Mouse (Mus musculus): ENCODE measurements around the gene Gpr15. TPM values are rescaled to one million over a fixed set of nuclear protein-coding genes. Genes with fewer than 3 reads are reported as not detected.

The Gpr15 gene
- total RNA-seq, 2 experiments from 2014 or later, result not detected

- intact Hi-C loops (cut with DNase I), result no loop called here
- DNase-seq, result no peak
These were observed 45.0 kb downstream of the Gpr15 start for GRCm38 (mm10) chr16:58673811-58674410.

- no peak for DNase-seq
- intact Hi-C loops (cut with DNase I), result no loop called here
These were observed 46.5 kb downstream of the Gpr15 start for GRCm38 (mm10) chr16:58672396-58672795.

- intact Hi-C loops (cut with DNase I), result no loop called here
- DNase-seq, result no peak
These were observed 47.5 kb downstream of the Gpr15 start for GRCm38 (mm10) chr16:58671212-58671985.

- DNase-seq, result no peak
- intact Hi-C loops (cut with DNase I), result no loop called here
These were observed 48.2 kb downstream of the Gpr15 start for GRCm38 (mm10) chr16:58670643-58671042.

GRCm38 (mm10) chr16:58669917-58670630, 48.8 kb downstream of the Gpr15 start, which contains the start of gene Cpox:
Gene Cpox, plus strand, starts transcription at chr16:58670292.
- peak; percentile 77 for DNase-seq
- intact Hi-C loops (cut with DNase I), result no loop called here

- DNase-seq, result no peak
- intact Hi-C loops (cut with DNase I), result no loop called here
These were observed 49.6 kb downstream of the Gpr15 start for GRCm38 (mm10) chr16:58669264-58669663.

GRCm38 (mm10) chr16:58668586-58668985, 50.3 kb downstream of the Gpr15 start:
- intact Hi-C loops (cut with DNase I), result no loop called here
- DNase-seq, result no peak

Small RNA genes lying within 50 kb of the gene (microRNA-seq; reads per million reads assigned to microRNA genes)
- not detected for gene Gm27564

Other genes starting within 250 kb of the Gpr15 start
- gene St3gal6, start 194.8 kb downstream of the Gpr15 start, total RNA-seq (2021), result 10 to 100 TPM; 12.6 to 14.4 TPM
- not detected for gene Gm813, start 102.1 kb downstream of the Gpr15 start, total RNA-seq (2021)
- not detected for gene E330017A01Rik, start 80.3 kb downstream of the Gpr15 start, total RNA-seq (2021)
- gene Cpox, start 48.8 kb downstream of the Gpr15 start, total RNA-seq (2021), result 10 to 100 TPM; 19.7 to 20.5 TPM
- 100 to 1,000 TPM in 1 of 2 experiments, 10 to 100 TPM in 1; 93.9 to 111 TPM for gene Cldnd1, start 8.8 kb upstream of the Gpr15 start, total RNA-seq (2021)
- gene Olfr172, start 44.1 kb upstream of the Gpr15 start, total RNA-seq (2021), result not detected
- not detected for gene Olfr173, start 81.2 kb upstream of the Gpr15 start, total RNA-seq (2021)
- gene Olfr175-ps1, start 107.7 kb upstream of the Gpr15 start, total RNA-seq (2021), result not detected
- not detected for gene Olfr177, start 155.7 kb upstream of the Gpr15 start, total RNA-seq (2021)
- gene Olfr178, start 173.0 kb upstream of the Gpr15 start, total RNA-seq (2021), result not detected
- not detected for gene Olfr181, start 209.7 kb upstream of the Gpr15 start, total RNA-seq (2021)
- gene Olfr180, start 210.3 kb upstream of the Gpr15 start, total RNA-seq (2021), result not detected

Data from left cerebral cortex, postnatal 4 days (tissue).